Mouse (Mus musculus) forebrain, embryonic 14.5 days (tissue): ENCODE data around the gene Plcl1. TPM values are rescaled to one million over a fixed set of nuclear protein-coding genes. Genes with fewer than 3 reads are reported as not detected.
"Not testable (repeated sequence)": the region's sequence is repeated elsewhere in the genome, so short reads cannot be mapped to it uniquely, and the experiment has no call there.

Source experiments
- ATAC-seq: fragments of 200-750 bp; cut with Nextera tagmentation; 2 replicates; pipeline ENCODE4 v1.8.0; 2017; ENCODE audit warnings: mild to moderate bottlenecking, moderate library complexity
- DNase-seq: peaks from one replicate; pipeline ENCODE4 v3.0.0-alpha.2; 2015; ENCODE audit warnings: low spot score
- H3K27ac ChIP-seq: fragments of 300-500 bp; sonication (generic); 2 replicates; pipeline ENCODE4 v1.5.1; 2014; ENCODE audit warnings: low read depth, mild to moderate bottlenecking, control low read depth, low read length, moderate library complexity
- H3K27me3 ChIP-seq: fragments of 300-500 bp; sonication (generic); replicated peaks from 2 replicates; pipeline ENCODE4 v1.6.1; 2014; ENCODE audit warnings: low read length, control low read depth, mixed read lengths; ENCODE audit not compliant: control insufficient read depth, insufficient read depth
- H3K36me3 ChIP-seq: fragments of 300-500 bp; sonication (generic); 2 replicates; pipeline ENCODE4 v1.6.1; 2014; ENCODE audit warnings: low read length, control low read depth; ENCODE audit not compliant: control insufficient read depth, insufficient read depth
- H3K4me1 ChIP-seq: fragments of 300-500 bp; sonication (generic); 2 replicates; pipeline ENCODE4 v1.6.1; 2014; ENCODE audit warnings: antibody characterized with exemption, low read length, control low read depth; ENCODE audit not compliant: control insufficient read depth, insufficient read depth
- H3K4me2 ChIP-seq: fragments of 300-500 bp; sonication (generic); 2 replicates; pipeline ENCODE4 v1.6.1; 2014; ENCODE audit warnings: mild to moderate bottlenecking, control low read depth, low read length
- H3K4me3 ChIP-seq: fragments of 300-500 bp; sonication (generic); 2 replicates; pipeline ENCODE4 v1.5.1; 2014; ENCODE audit warnings: low read depth, low read length, control low read depth
- H3K9ac ChIP-seq: fragments of 300-500 bp; sonication (generic); 2 replicates; pipeline ENCODE4 v1.6.1; 2014; ENCODE audit warnings: mild to moderate bottlenecking, low read length, control low read depth, moderate library complexity
- H3K9me3 ChIP-seq: fragments of 300-500 bp; sonication (generic); replicated peaks from 2 replicates; pipeline ENCODE4 v1.6.1; 2016; ENCODE audit warnings: low read length, control low read depth, mixed read lengths; ENCODE audit not compliant: control insufficient read depth
- WGBS: fragments of 180-500 bp; shearing (Covaris S2); extraction: QIAGEN DNeasy Blood & Tissue Kit; methylation state at CpG from one replicate; pipeline ENCODE4 v1.1.7; 2014; 5-methylcytosine and 5-hydroxymethylcytosine counted together
- polyA plus RNA-seq: library from polyadenylated mRNA; unstranded; fragments of >200 nt; fragmentation: Nextera tagmentation; extraction: Ambion mirVana; gene quantifications from 2 replicates; pipeline ENCODE4 v1.2.1, GENCODE M21; 2014

Gene Plcl1
- polyA plus RNA-seq, 1 experiment from 2014 or later: 2.6 TPM

DNA sequence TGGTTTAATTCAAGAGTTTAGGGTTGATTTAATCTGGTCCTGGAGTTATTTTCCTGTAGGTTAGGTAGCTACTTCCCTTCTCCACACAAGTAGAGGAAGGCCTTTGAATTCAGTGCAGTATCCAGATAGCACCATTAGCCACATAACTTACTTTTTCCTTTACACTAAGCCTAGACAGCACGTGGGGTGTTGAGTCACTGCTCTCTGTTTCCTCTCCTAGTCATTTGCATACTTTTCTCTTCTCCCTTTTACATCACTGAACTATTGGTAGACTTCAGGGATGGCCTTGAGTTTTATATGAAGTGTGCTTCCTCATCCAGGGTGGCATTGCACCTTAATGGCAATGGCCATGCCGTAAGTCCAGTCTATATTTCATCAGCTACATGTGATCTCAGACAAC lies 82.5 kb downstream of the Plcl1 start:
- Histone ChIP-seq H3K4me3 (no peak overlapping the region), H3K36me3 (no peaks in the 10 kb centered on the region), H3K9me3 (no peaks in the 10 kb centered on the region), H3K4me2 (no peak overlapping the region), H3K9ac (no peak overlapping the region), H3K27me3 (no peaks in the 10 kb centered on the region), H3K4me1 (peaks cover 4% of the 10 kb centered on the region; the same call in 1 of the 2 replicates), H3K27ac (no peak overlapping the region)
- 90% methylated on average over 2 of the region's 2 CpGs for WGBS
- ATAC-seq (no peak), DNase-seq (no peak)

DNA sequence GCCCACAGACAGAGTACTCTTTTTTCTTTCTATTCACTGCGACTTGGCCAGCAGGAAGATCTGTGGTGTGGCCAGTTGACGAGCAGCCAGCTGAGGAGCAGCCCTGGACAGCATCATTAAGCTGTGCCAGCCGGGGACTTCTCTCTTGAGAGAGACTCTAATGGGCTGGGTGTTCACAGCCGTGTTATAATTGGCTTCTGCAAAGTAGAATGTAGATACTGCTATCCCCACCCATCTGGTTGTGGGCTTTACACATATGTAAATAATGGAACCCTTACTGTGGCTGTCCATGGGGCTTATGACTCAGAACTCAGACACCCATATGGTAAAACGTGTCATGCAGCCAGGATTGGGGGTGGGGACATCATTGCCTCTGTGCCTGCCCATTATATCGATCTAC lies 83.6 kb downstream of the Plcl1 start:
- Histone ChIP-seq H3K27me3 (no peaks in the 10 kb centered on the region), H3K27ac (no peak overlapping the region), H3K4me1 (peaks cover 4% of the 10 kb centered on the region; the same call in 1 of the 2 replicates), H3K4me3 (no peak overlapping the region), H3K9ac (no peak overlapping the region), H3K36me3 (no peaks in the 10 kb centered on the region), H3K9me3 (no peaks in the 10 kb centered on the region), H3K4me2 (no peak overlapping the region)
- peak; percentile 95 for ATAC-seq
- 21% methylated on average over 6 of the region's 6 CpGs for WGBS
- DNase-seq: peak; percentile 87

DNA sequence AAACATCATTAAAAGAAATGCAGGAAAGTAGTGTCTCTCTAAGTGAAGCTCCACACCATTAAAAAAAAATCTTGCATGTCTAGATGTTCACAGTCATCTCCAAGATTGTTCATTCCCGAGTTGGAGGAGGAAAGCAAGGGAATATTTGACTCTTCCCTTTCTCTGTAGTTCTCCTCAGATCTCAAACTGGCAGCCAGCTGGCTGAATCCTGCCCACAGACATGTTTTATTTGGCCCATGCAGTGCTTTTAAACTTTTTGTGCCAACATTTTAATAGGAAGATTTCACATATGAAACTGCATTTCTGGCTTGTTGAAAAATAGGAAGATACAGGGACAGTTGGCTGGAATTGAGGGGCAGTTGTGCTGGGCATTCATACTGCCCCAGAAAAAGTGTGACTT lies 94.2 kb downstream of the Plcl1 start:
- H3K9me3 ChIP-seq: no peaks in the 10 kb centered on the region
- H3K27ac ChIP-seq: no peak overlapping the region
- H3K4me3 ChIP-seq: no peak overlapping the region
- no peak overlapping the region for H3K4me2 ChIP-seq
- no peaks in the 10 kb centered on the region for H3K27me3 ChIP-seq
- DNase-seq (peak; percentile 48), ATAC-seq (no peak; the same call in 1 of the 2 replicates)
- WGBS: 46% methylated on average over 1 of the region's 1 CpGs
- no peaks in the 10 kb centered on the region for H3K36me3 ChIP-seq
- H3K9ac ChIP-seq: no peak overlapping the region
- H3K4me1 ChIP-seq: peaks cover 8% of the 10 kb centered on the region

DNA sequence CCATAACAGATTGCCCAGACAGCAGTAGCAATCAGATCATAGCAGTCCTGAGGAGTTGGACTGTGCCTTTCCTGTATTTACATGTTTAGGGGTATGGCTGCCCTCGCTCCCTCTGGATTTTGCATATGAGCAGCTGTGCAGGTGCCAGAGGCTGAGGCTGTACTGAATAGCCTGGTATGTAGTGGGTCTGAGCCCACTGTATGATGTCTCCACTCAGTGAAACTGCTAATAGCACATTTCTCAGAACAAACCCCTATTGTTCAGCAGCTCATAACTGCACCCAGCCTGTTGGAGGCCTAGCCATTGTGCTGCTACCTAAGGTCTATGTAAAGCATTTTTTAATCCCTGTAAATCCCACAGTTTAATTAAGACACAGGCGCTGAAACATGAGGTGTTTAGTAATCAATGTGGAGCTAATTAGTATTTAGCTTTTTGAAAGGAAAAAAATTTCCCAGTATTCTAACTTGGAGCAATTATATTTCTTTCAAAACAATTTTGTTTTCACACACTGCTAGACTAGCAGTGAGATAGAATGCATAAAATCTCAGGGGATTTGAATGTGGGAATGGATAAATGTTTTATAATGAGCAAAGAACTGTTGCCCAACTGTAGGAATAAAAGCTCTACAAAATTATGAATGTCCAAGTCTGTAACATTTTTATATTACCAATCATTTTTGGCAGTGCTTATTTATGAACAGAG lies 95.4 kb downstream of the Plcl1 start:
- 15% methylated on average over 2 of the region's 2 CpGs for WGBS
- H3K27me3 ChIP-seq: no peaks in the 10 kb centered on the region
- H3K9ac ChIP-seq: no peak overlapping the region
- ATAC-seq: peak; percentile 93
- H3K4me3 ChIP-seq: no peak overlapping the region
- H3K27ac ChIP-seq: peak overlapping the region; percentile 48
- H3K4me1 ChIP-seq: peaks cover 8% of the 10 kb centered on the region
- H3K4me2 ChIP-seq: no peak overlapping the region
- no peaks in the 10 kb centered on the region for H3K9me3 ChIP-seq
- peak; percentile 66 for DNase-seq
- H3K36me3 ChIP-seq: no peaks in the 10 kb centered on the region

- Histone ChIP-seq H3K9me3 (no peaks in the 10 kb centered on the region), H3K4me2 (no peak overlapping the region), H3K36me3 (no peaks in the 10 kb centered on the region), H3K27ac (no peak overlapping the region), H3K9ac (no peak overlapping the region), H3K4me3 (no peak overlapping the region), H3K27me3 (no peaks in the 10 kb centered on the region), H3K4me1 (peaks cover 6% of the 10 kb centered on the region)
- 72% methylated on average over 4 of the region's 4 CpGs for WGBS
- DNase-seq (no peak), ATAC-seq (no peak)
Observed at GRCm38 (mm10) chr1:55505811-55506210, 100.1 kb downstream of the Plcl1 start.

DNA sequence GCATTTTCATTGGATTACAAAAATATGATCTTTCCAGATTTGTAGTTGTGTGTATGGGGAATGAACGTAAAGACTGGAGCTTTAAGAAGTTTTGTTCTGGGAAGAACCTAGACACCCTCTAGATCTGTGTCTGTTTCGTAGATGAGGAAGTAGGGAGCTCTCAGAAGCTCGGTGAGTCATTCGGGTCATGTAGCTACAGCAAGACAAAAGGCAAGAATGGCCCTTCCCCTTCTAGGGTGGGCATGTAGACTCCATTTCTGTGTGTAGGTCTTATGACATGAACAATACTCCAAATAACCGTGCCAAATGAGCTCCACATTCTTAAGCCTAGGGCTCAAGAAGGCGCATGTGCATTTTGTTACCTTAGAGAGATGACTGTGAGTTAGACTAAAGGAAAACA lies 101.3 kb downstream of the Plcl1 start:
- Histone ChIP-seq H3K4me1 (no peaks in the 10 kb centered on the region), H3K4me3 (no peak overlapping the region), H3K27me3 (no peaks in the 10 kb centered on the region), H3K9me3 (no peaks in the 10 kb centered on the region), H3K4me2 (no peak overlapping the region), H3K9ac (no peak overlapping the region), H3K36me3 (no peaks in the 10 kb centered on the region), H3K27ac (no peak overlapping the region)
- 81% methylated on average over 6 of the region's 6 CpGs for WGBS
- DNase-seq (no peak), ATAC-seq (no peak)

- Histone ChIP-seq H3K27ac (no peak overlapping the region), H3K27me3 (no peaks in the 10 kb centered on the region), H3K9me3 (no peaks in the 10 kb centered on the region), H3K4me2 (no peak overlapping the region), H3K36me3 (no peaks in the 10 kb centered on the region), H3K4me1 (no peaks in the 10 kb centered on the region), H3K9ac (no peak overlapping the region), H3K4me3 (no peak overlapping the region)
- no peak for DNase-seq
- 92% methylated on average over 1 of the region's 1 CpGs for WGBS
- ATAC-seq: no peak
Observed at GRCm38 (mm10) chr1:55509587-55509986, 103.9 kb downstream of the Plcl1 start.

GRCm38 (mm10) chr1:55512165-55512564 lies 106.4 kb downstream of the Plcl1 start:
- DNase-seq (no peak), ATAC-seq (no peak)
- Histone ChIP-seq H3K9me3 (no peaks in the 10 kb centered on the region), H3K9ac (no peak overlapping the region), H3K4me2 (no peak overlapping the region), H3K4me1 (no peaks in the 10 kb centered on the region), H3K27me3 (no peaks in the 10 kb centered on the region), H3K27ac (no peak overlapping the region), H3K36me3 (no peaks in the 10 kb centered on the region), H3K4me3 (no peak overlapping the region)
- WGBS: 78% methylated on average over 3 of the region's 3 CpGs

- not testable (repeated sequence) for H3K4me3 ChIP-seq, H3K4me1 ChIP-seq, H3K9me3 ChIP-seq, ATAC-seq, H3K4me2 ChIP-seq, H3K9ac ChIP-seq, DNase-seq, H3K36me3 ChIP-seq, H3K27me3 ChIP-seq, H3K27ac ChIP-seq
- 100% methylated on average over 2 of the region's 2 CpGs for WGBS
Observed at GRCm38 (mm10) chr1:55512799-55513198, 107.1 kb downstream of the Plcl1 start.
